Mouse (Mus musculus) liver, embryonic 15.5 days (tissue): Measurements from ENCODE around the gene Sec22c. TPM values are rescaled to one million over a fixed set of nuclear protein-coding genes. Genes with fewer than 3 reads are reported as not detected.

ENCODE experiments used
- ATAC-seq: fragments of 200-750 bp; cut with Nextera tagmentation; 2 replicates; pipeline ENCODE4 v1.8.0; 2017; ENCODE audit warnings: moderate number of reproducible peaks, mild to moderate bottlenecking, moderate library complexity; ENCODE audit not compliant: insufficient read depth
- H3K27ac ChIP-seq: fragments of 300-500 bp; sonication (generic); replicated peaks from 2 replicates; pipeline ENCODE4 v1.5.1; 2015; ENCODE audit warnings: mild to moderate bottlenecking, inconsistent platforms
- H3K27me3 ChIP-seq: fragments of 300-500 bp; sonication (generic); 2 replicates; pipeline ENCODE4 v1.6.1; 2015; ENCODE audit warnings: mild to moderate bottlenecking, inconsistent platforms
- H3K36me3 ChIP-seq: fragments of 300-500 bp; sonication (generic); replicated peaks from 2 replicates; pipeline ENCODE4 v1.6.1; 2015; ENCODE audit warnings: moderate library complexity, mild to moderate bottlenecking, inconsistent platforms
- H3K4me1 ChIP-seq: fragments of 300-500 bp; sonication (generic); replicated peaks from 2 replicates; pipeline ENCODE4 v1.6.1; 2015; ENCODE audit warnings: inconsistent platforms
- H3K4me2 ChIP-seq: fragments of 300-500 bp; sonication (generic); 2 replicates; pipeline ENCODE4 v1.6.1; 2015; ENCODE audit warnings: moderate library complexity, mild to moderate bottlenecking, inconsistent platforms
- H3K4me3 ChIP-seq: fragments of 300-500 bp; sonication (generic); replicated peaks from 2 replicates; pipeline ENCODE4 v1.5.1; 2015; ENCODE audit warnings: mild to moderate bottlenecking, inconsistent platforms
- H3K9ac ChIP-seq: fragments of 300-500 bp; sonication (generic); 2 replicates; pipeline ENCODE4 v1.6.1; 2015; ENCODE audit warnings: moderate library complexity, mild to moderate bottlenecking, inconsistent platforms
- H3K9me3 ChIP-seq: fragments of 300-500 bp; sonication (generic); replicated peaks from 2 replicates; pipeline ENCODE4 v1.6.1; 2016; ENCODE audit warnings: inconsistent platforms
- WGBS: fragments of 180-500 bp; shearing (Covaris S2); methylation state at CpG from one replicate; pipeline ENCODE4 v1.1.7; 2015; ENCODE audit warnings: mixed read lengths; ENCODE audit not compliant: insufficient replicate concordance; 5-methylcytosine and 5-hydroxymethylcytosine counted together
- polyA plus RNA-seq: library from polyadenylated mRNA; unstranded; fragments of >200 nt; fragmentation: Nextera tagmentation; extraction: Ambion mirVana; gene quantifications from 2 replicates; pipeline ENCODE4 v1.2.1, GENCODE M21; 2015

Sec22c gene
- 3.3 and 3.6 TPM in 2 replicates for polyA plus RNA-seq

- peak within 1 kb of the TSS; percentile 78 for H3K9ac ChIP-seq
- H3K9me3 ChIP-seq: no peaks in the 10 kb centered on the region
- H3K27me3 ChIP-seq: no peaks in the 10 kb centered on the region
- ATAC-seq: peak; percentile 95
- peaks cover 64% of the 10 kb centered on the region for H3K4me1 ChIP-seq
- WGBS: 1% methylated on average over 69 of the region's 69 CpGs
- H3K4me3 ChIP-seq: peak within 1 kb of the TSS; percentile 84
- peak within 1 kb of the TSS; percentile 93 for H3K4me2 ChIP-seq
- H3K36me3 ChIP-seq: no peaks in the 10 kb centered on the region
- peak within 1 kb of the TSS; percentile 96 for H3K27ac ChIP-seq
These were observed at the start of gene Sec22c for GRCm38 (mm10) chr9:121704646-121705625. Sec22c (minus strand) TSS chr9:121705490.

- Histone ChIP-seq H3K9ac (no peak overlapping the region), H3K9me3 (no peaks in the 10 kb centered on the region), H3K4me3 (no peak overlapping the region), H3K27me3 (peaks cover 20% of the 10 kb centered on the region), H3K4me1 (peaks cover 15% of the 10 kb centered on the region; the same call in 1 of the 2 replicates), H3K36me3 (peaks cover 69% of the 10 kb centered on the region), H3K27ac (no peak overlapping the region), H3K4me2 (no peak overlapping the region)
- ATAC-seq: no peak
- WGBS: 76% methylated on average over 3 of the region's 3 CpGs
These were observed 49.3 kb upstream of the Sec22c start for GRCm38 (mm10) chr9:121754624-121755023.

GRCm38 (mm10) chr9:121752774-121753173, 47.5 kb upstream of the Sec22c start:
- Histone ChIP-seq H3K27ac (no peak overlapping the region), H3K4me1 (no peaks in the 10 kb centered on the region), H3K36me3 (peaks cover 87% of the 10 kb centered on the region), H3K27me3 (peaks cover 1% of the 10 kb centered on the region), H3K9me3 (no peaks in the 10 kb centered on the region), H3K9ac (no peak overlapping the region), H3K4me2 (no peak overlapping the region), H3K4me3 (no peak overlapping the region)
- WGBS: 90% methylated on average over 9 of the region's 9 CpGs
- no peak for ATAC-seq

- WGBS: 62% methylated on average over 8 of the region's 8 CpGs
- no peaks in the 10 kb centered on the region for H3K4me1 ChIP-seq
- peaks cover 87% of the 10 kb centered on the region for H3K36me3 ChIP-seq
- no peak overlapping the region for H3K27ac ChIP-seq
- H3K9me3 ChIP-seq: no peaks in the 10 kb centered on the region
- H3K4me3 ChIP-seq: no peak overlapping the region
- H3K4me2 ChIP-seq: no peak overlapping the region
- ATAC-seq: no peak
- no peak overlapping the region for H3K9ac ChIP-seq
- H3K27me3 ChIP-seq: no peaks in the 10 kb centered on the region
These were observed 38.8 kb upstream of the Sec22c start for GRCm38 (mm10) chr9:121744051-121744450.

- ATAC-seq: no peak
- Histone ChIP-seq H3K36me3 (peaks cover 69% of the 10 kb centered on the region), H3K4me3 (no peak overlapping the region), H3K4me1 (no peaks in the 10 kb centered on the region), H3K4me2 (no peak overlapping the region), H3K27me3 (no peaks in the 10 kb centered on the region), H3K27ac (no peak overlapping the region), H3K9ac (no peak overlapping the region), H3K9me3 (no peaks in the 10 kb centered on the region)
- WGBS: 82% methylated on average over 3 of the region's 3 CpGs
These were observed 35.9 kb upstream of the Sec22c start for GRCm38 (mm10) chr9:121741168-121741567.

- Histone ChIP-seq H3K36me3 (peaks cover 65% of the 10 kb centered on the region), H3K4me3 (no peak overlapping the region), H3K4me2 (no peak overlapping the region), H3K9me3 (no peaks in the 10 kb centered on the region), H3K27me3 (no peaks in the 10 kb centered on the region), H3K4me1 (no peaks in the 10 kb centered on the region), H3K9ac (no peak overlapping the region), H3K27ac (no peak overlapping the region)
- no peak for ATAC-seq
- WGBS: 87% methylated on average over 6 of the region's 6 CpGs
These were observed 35.2 kb upstream of the Sec22c start for GRCm38 (mm10) chr9:121740490-121740889.

- peak; percentile 53 for ATAC-seq
- under 1% methylated on average over 86 of the region's 87 CpGs for WGBS
- H3K9me3 ChIP-seq: no peaks in the 10 kb centered on the region
These were observed 14.3 kb upstream of the Sec22c start for GRCm38 (mm10) chr9:121719347-121720331.

GRCm38 (mm10) chr9:121718792-121719318, 13.6 kb upstream of the Sec22c start, which contains the start of gene Nktr:
Nktr (plus strand) TSS chr9:121719169.
- under 1% methylated on average over 56 of the region's 61 CpGs for WGBS
- no peaks in the 10 kb centered on the region for H3K27me3 ChIP-seq
- H3K36me3 ChIP-seq: peaks cover 5% of the 10 kb centered on the region; the same call in 1 of the 2 replicates
- H3K4me2 ChIP-seq: peak within 1 kb of the TSS; percentile 90
- H3K9ac ChIP-seq: peak within 1 kb of the TSS; percentile 96
- peak; percentile 97 for ATAC-seq
- peak within 1 kb of the TSS; percentile 98 for H3K27ac ChIP-seq
- H3K4me1 ChIP-seq: peaks cover 34% of the 10 kb centered on the region
- H3K4me3 ChIP-seq: peak within 1 kb of the TSS; percentile 95
- H3K9me3 ChIP-seq: no peaks in the 10 kb centered on the region

More at GRCm38 (mm10) chr9:121719347-121720331, 14.3 kb upstream of the Sec22c start:
- Histone ChIP-seq H3K9ac (peak overlapping the region; percentile 96), H3K27me3 (no peaks in the 10 kb centered on the region), H3K27ac (peak overlapping the region; percentile 98), H3K4me1 (peaks cover 34% of the 10 kb centered on the region), H3K36me3 (0 out of 2 replicates have a peak, but pooled peaks cover 3% of the 10 kb centered on the region), H3K4me2 (peak overlapping the region; percentile 90), H3K4me3 (peak overlapping the region; percentile 95)

- Histone ChIP-seq H3K27ac (peak overlapping the region; percentile 98), H3K27me3 (no peaks in the 10 kb centered on the region), H3K9ac (peak overlapping the region; percentile 76), H3K4me3 (peak overlapping the region; percentile 95), H3K36me3 (peaks cover 11% of the 10 kb centered on the region), H3K4me2 (peak overlapping the region; percentile 90), H3K9me3 (no peaks in the 10 kb centered on the region), H3K4me1 (peaks cover 32% of the 10 kb centered on the region)
- ATAC-seq: no peak
- 57% methylated on average over 15 of the region's 15 CpGs for WGBS
These were observed 12.9 kb upstream of the Sec22c start for GRCm38 (mm10) chr9:121718070-121718705.

GRCm38 (mm10) chr9:121717048-121717447, 11.8 kb upstream of the Sec22c start:
- peaks cover 23% of the 10 kb centered on the region for H3K36me3 ChIP-seq
- no peak overlapping the region for H3K4me3 ChIP-seq
- no peaks in the 10 kb centered on the region for H3K9me3 ChIP-seq
- ATAC-seq: no peak
- H3K27ac ChIP-seq: no peak overlapping the region
- no peak overlapping the region for H3K9ac ChIP-seq
- H3K4me1 ChIP-seq: peaks cover 34% of the 10 kb centered on the region
- WGBS: 70% methylated on average over 2 of the region's 2 CpGs
- H3K27me3 ChIP-seq: no peaks in the 10 kb centered on the region
- H3K4me2 ChIP-seq: no peak overlapping the region
